Mouse (Mus musculus) retina, adult 2 months (tissue): ENCODE data around the gene Tctn1.
"Not testable (repeated sequence)": the region's sequence is repeated elsewhere in the genome, so short reads cannot be mapped to it uniquely, and the experiment has no call there.

Experiments
- DNase-seq: peaks from one replicate; pipeline ENCODE4 v3.0.0-alpha.2; 2012; ENCODE audit warnings: low read depth, low spot score

The Tctn1 gene

GRCm38 (mm10) chr5:122219655-122220629, 44.3 kb downstream of the Tctn1 start:
- no peak for DNase-seq

GRCm38 (mm10) chr5:122218928-122219327, 45.3 kb downstream of the Tctn1 start:
- DNase-seq = no peak

DNA sequence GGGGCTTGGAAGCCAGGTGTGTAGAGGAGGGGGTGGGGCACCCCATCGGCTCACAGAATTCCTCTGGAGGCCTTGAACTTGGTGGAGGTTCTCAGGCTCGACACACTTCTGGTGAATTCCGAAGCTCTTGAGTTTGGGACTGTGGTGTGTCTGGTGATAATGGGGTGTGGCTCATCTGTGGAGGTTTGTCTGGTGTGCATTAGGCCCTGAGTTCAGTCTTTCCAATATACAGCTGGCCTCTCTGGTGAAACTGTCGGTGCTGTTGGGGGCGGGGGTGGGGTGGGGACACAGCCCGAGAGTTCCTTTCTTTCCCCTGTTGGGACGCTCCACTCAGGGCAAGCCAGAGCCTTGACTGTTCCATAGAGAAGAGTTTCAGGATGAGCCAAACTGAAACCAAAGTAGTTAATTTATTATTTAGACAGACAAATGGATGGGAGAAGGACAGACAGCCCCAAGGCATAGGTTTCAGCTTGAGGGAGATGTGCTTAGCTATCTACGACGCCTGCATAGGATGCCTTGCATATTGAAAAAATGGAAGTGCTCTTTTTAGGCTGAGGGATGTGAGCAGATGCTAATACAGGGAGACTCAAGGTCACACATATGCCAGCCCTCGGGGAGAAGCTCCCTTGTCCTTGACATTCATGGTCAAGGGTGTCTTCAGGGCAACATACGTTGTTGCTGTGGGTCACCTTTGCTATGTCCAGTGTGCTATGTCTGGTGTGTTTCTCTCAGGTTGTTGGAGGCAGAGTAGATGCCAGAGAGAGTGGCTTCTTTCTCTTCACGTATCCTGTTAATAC, 46.0 kb downstream of the Tctn1 start:
- DNase-seq = no peak

- DNase-seq = no peak
Measured at GRCm38 (mm10) chr5:122217636-122218035, 46.6 kb downstream of the Tctn1 start.

DNA sequence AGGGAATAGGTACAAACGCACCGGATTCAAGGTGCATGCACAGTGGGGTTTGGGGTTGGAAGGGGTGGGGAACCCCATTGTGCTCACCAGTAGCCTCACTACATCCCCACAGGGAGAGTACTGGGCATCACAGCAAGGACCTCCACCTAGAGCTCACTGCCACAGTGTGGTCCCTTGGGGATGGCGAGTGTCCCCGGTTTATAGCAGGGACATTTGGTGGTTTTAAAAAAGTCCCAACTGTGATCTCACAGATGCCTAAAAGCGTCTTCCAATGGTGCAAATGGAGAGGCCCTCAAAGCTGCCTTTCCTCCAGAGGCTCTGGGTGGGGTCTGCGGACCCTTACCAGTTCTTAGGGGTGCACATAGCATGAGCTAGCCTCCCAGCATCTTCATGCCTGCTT, 50.4 kb downstream of the Tctn1 start:
- no peak for DNase-seq

DNA sequence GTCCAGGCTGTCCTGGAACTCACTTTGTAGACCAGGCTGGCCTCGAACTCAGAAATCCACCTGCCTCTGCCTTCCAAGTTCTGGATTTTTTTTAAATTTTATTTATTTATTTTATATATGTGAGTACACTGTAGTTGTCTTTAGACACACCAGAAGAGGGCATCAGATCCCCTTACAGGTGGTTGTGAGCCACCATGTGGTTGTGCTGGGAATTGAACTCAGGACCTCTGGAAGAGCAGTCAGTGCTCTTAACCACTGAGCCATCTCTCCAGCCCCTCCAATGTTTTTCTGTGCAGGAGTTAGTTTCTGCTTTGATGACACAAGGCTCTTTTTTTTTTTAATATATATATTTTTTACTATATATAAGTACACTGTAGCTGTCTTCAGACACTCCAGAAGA, 51.4 kb downstream of the Tctn1 start:
- DNase-seq = not testable (repeated sequence)

DNA sequence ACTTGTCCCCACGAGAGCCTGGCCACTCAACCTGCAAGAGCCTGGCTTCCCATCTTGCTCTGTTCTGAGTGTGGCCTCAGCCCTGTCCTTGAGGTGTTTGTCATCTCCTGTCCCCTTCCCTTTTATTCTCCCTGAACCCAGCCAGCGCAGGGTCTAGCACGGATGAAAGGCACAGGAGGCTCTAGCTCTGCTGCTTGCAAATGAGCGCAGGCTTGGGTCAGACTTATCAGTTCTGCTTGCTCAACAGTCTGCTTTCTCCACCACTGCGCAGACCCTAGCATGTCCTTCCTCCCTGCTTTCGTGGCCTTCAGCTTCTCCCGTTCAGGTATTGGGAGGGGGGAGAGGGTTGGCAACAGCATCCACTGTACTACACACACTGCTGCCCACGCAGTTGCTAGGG, 52.1 kb downstream of the Tctn1 start:
- DNase-seq = no peak

DNA sequence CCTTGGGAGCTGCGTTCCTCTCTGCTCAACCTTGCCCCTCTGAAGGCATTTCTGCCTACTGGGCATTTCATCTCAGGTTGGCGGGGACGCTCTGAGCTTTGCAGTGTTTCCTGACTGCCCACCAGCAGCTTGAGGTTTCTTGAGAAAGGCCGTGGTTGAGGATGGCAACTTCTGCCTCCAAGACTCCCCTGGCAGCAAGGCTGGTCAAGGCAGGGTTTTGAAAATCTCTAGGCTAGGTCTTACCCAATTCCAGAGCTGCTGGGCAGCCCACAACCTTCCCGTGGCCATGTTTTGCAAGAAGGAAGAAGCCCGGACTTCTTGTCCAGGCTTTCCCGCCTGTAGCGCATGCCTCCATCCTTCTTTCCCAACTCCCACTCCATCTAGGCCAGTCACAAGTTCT, 53.4 kb downstream of the Tctn1 start:
- no peak for DNase-seq

- no peak for DNase-seq
Measured at GRCm38 (mm10) chr5:122209591-122210368, 54.5 kb downstream of the Tctn1 start.

DNA sequence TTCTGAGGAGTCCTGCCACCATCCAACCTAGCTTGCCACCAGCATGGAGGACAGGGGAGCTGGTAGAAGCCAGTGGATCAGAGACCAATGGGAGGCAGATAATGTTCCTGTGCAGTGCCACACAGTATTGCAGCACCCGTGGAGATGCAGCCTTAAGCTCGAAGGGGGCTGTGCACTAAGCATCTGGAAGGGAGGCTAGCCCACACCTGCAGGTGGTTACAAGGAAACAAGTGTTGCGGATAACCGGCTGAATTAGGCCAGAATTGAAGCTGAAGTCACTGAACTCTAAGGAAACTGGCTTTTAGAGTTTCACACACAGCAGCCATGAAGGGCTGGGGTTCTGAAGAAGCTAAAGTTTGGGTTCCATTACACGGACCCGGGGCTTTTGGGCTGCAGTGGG, 55.4 kb downstream of the Tctn1 start:
- no peak for DNase-seq

DNA sequence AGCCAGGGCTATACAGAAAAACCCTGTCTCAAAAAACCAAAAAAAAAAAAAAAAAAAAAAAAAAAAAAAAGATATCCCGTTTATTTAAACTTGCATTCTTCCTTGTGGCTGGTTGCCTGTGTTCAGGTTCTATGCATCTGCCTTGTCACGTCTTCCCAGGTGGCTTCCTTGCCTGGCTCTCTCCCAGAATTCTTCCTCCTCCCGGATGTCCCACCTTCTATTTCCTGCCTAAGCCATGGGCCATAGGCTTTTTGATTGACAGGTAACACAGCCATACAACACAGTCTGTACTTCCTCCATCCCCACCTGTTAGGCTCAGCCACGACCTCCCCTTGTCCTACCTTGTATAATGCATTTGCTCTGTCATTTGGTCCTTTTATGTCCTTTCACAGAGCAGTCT, 57.8 kb downstream of the Tctn1 start, which contains the start of gene Hvcn1:
TSS of gene Hvcn1 (plus strand) at position 330 of the 400 bp plus-strand sequence.
- DNase-seq = no peak

- DNase-seq = no peak
Measured at GRCm38 (mm10) chr5:122204180-122204579, 60.1 kb downstream of the Tctn1 start.

DNA sequence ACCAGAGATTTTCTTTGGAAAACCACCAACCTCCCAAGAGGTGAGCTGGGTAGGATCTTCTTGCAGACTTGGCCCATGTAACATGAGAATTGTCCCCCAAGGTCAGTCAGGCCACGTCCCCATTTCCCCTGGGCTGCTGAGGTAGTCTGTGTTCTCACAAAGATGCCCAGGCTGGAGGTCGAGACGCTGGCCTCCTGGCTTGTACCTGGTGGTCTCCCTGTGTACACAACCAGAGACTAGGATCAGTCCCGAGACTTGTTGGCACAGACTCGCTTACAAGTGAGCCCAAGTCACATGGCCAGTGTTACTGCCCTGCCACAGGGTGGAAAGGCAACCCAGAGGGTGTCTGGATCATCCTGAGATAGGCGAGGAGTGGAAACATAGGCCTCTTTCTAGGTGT, 62.4 kb downstream of the Tctn1 start:
- DNase-seq = no peak

DNA sequence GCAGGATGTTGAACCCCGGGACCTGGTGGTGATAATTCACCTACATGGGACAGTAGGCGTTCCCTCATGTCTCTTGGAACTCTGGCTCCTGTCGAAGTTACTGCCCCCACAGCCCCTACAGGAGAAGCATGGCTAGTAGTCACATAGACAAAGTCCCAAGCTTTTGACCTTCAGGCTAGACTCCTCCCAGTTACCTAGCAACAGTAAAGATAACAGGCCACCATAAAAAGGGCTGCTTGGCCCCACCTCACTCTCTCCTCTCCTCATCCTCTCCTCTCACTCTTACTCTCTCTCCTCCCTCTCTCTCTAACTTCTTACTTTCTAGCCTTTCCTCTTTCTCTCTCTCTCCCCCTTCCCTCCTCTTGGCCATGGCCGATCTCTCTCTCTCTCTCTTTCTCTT, 63.4 kb downstream of the Tctn1 start:
- DNase-seq = no peak

DNA sequence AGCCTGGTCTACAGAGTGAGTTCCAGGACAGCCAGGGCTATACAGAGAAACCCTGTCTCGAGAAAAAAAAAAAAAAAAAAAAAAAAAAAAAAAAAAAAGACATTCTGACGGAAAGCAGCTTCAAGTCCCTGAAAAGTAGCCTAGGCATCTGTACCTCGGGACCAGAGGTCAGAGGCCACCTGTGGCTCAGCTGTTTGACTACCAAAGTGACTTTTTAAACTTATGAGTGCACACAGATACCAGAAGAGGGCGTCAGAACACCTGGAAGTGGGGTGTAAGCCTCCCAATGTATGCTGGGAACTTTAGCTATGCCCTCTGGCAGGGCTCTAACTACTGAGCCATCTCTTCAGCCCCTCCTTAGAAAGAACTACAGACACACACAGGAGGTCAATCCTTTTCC, 71.9 kb downstream of the Tctn1 start:
- no peak for DNase-seq

DNA sequence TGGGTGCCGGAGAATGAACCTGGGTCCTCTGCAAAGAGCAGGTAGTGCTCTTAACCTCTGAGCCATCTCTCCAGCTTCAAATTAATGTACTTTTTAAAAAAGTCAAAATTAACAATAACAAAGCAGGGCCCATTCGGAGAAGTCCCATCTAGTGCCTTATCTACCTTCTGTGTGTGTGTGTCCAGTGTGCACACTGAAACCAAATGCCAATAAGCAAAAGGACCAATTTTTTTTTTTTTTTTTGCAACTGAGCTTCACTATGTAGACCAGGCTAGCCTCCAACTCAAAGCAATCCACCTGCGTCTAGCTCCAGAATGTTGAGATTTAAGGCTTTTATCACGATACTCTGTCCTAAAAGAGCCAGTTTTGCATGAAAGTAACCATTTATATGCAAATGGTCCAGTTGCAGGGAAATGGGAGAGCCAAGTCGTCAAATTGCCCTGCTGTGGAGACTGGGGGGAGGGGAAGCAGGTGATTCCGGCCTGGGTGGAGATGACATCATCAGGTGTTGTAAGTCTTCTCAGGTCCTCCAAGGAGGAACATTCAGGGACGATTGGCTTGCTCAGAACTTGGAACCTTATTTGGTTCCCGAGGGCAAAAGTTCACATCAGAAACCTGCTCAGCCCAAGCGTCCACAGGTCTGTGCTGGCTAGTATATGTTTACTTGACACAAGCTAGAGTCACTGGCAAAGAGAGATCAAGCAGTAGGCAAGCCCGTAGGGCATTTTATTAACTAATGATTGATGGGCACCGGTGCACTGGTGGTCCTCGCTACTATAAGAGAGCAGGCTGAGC, 72.8 kb downstream of the Tctn1 start:
- DNase-seq = no peak

GRCm38 (mm10) chr5:122190465-122190864, 73.8 kb downstream of the Tctn1 start:
- no peak for DNase-seq

GRCm38 (mm10) chr5:122189115-122189514, 75.1 kb downstream of the Tctn1 start:
- no peak for DNase-seq
